Mouse (Mus musculus) gastrocnemius, postnatal 10 days (tissue): Measurements from ENCODE around the gene Mtg1. TPM values are rescaled to one million over a fixed set of nuclear protein-coding genes. Genes with fewer than 3 reads are reported as not detected.

ENCODE experiments used
- DNase-seq: peaks from one replicate; pipeline ENCODE4 v3.0.0; 2021; ENCODE audit warnings: mixed read lengths
- long read RNA-seq, 2 experiments: library from polyadenylated mRNA; stranded (forward); transcript quantifications; one replicate each; pipeline ENCODE4 v2.0.0; 2021
- total RNA-seq, 2 experiments: library from RNA; stranded (reverse); gene quantifications; 2 replicates each; pipeline ENCODE4 v1.2.3; 2021

The Mtg1 gene
- 10 to 100 TPM; 21.9 to 23.5 TPM for total RNA-seq
- long read RNA-seq, experiment 1, transcript Mtg1-201 (11 exons, 1,595 nt) = major isoform, 24 of 30 reads
- long read RNA-seq, experiment 1, partial matches to known transcripts = 0 of 30 reads
- long read RNA-seq, experiment 1, other reads (novel, unspliced or antisense) = 6 of 30 reads
- long read RNA-seq, experiment 2, transcript Mtg1-201 (11 exons, 1,595 nt) = major isoform, 30 of 34 reads
- long read RNA-seq, experiment 2, partial matches to known transcripts = 0 of 34 reads
- long read RNA-seq, experiment 2, other reads (novel, unspliced or antisense) = 4 of 34 reads

- DNase-seq = peak; percentile 99
Measured at GRCm38 (mm10) chr7:140137135-140138020, at the start of gene Mtg1. Gene Mtg1 (plus strand): TSS chr7:140137564.

- DNase-seq = no peak
Measured at GRCm38 (mm10) chr7:140090601-140091000, 46.8 kb upstream of the Mtg1 start.

- DNase-seq = no peak
Measured at GRCm38 (mm10) chr7:140092924-140093528, 44.3 kb upstream of the Mtg1 start, which contains the start of gene Prap1. Gene Prap1 (plus strand): TSS chr7:140093395.

- DNase-seq = no peak
Measured at GRCm38 (mm10) chr7:140094954-140095353, 42.4 kb upstream of the Mtg1 start.

- DNase-seq = no peak
Measured at GRCm38 (mm10) chr7:140095556-140095955, 41.8 kb upstream of the Mtg1 start.

- DNase-seq = no peak
Measured at GRCm38 (mm10) chr7:140096055-140096454, 41.3 kb upstream of the Mtg1 start.

GRCm38 (mm10) chr7:140098466-140098865 is 38.9 kb upstream of the Mtg1 start:
- no peak for DNase-seq

GRCm38 (mm10) chr7:140101498-140101897 is 35.9 kb upstream of the Mtg1 start:
- no peak for DNase-seq

GRCm38 (mm10) chr7:140101993-140102860 is 35.1 kb upstream of the Mtg1 start, which contains the start of gene Fuom:
Gene Fuom (minus strand): TSS chr7:140102441.
- DNase-seq = peak; percentile 86

GRCm38 (mm10) chr7:140104009-140104408 is 33.4 kb upstream of the Mtg1 start:
- no peak for DNase-seq

- DNase-seq = no peak
Measured at GRCm38 (mm10) chr7:140111943-140112342, 25.4 kb upstream of the Mtg1 start.

- peak; percentile 38 for DNase-seq
Measured at GRCm38 (mm10) chr7:140115583-140116328, 21.6 kb upstream of the Mtg1 start, which contains the start of gene Paox. Gene Paox (plus strand): TSS chr7:140115799.

- peak; percentile 85 for DNase-seq
Measured at GRCm38 (mm10) chr7:140116329-140117054, 20.9 kb upstream of the Mtg1 start, which contains the start of gene Echs1. Gene Echs1 (minus strand): TSS chr7:140116476.

- no peak for DNase-seq
Measured at GRCm38 (mm10) chr7:140120484-140120883, 16.9 kb upstream of the Mtg1 start.

GRCm38 (mm10) chr7:140121338-140121910 is 15.9 kb upstream of the Mtg1 start:
- no peak for DNase-seq

- no peak for DNase-seq
Measured at GRCm38 (mm10) chr7:140122765-140123164, 14.6 kb upstream of the Mtg1 start.

- no peak for DNase-seq
Measured at GRCm38 (mm10) chr7:140124382-140124781, 13.0 kb upstream of the Mtg1 start.

GRCm38 (mm10) chr7:140125278-140126021 is 11.9 kb upstream of the Mtg1 start:
- DNase-seq = peak; percentile 93

- no peak for DNase-seq
Measured at GRCm38 (mm10) chr7:140126022-140126350, 11.4 kb upstream of the Mtg1 start.
